Mouse (Mus musculus): ENCODE measurements around the gene Gpr107. TPM values are rescaled to one million over a fixed set of nuclear protein-coding genes. Genes with fewer than 3 reads are reported as not detected.

Gene Gpr107
- polyA plus RNA-seq, 1 experiment: 35.2 TPM

- Histone ChIP-seq H3K4me3 (no peak overlapping the region), H3ac (ENCODE audit: control insufficient read depth, insufficient read length) (no peak overlapping the region), H3K79me2 (ENCODE audit: control insufficient read depth, insufficient read depth) (peaks cover 98% of the 10 kb centered on the region), H3K36me3 (ENCODE audit: control insufficient read depth, insufficient read depth) (no peaks in the 10 kb centered on the region), H3K4me2 (ENCODE audit: low read depth) (no peak overlapping the region), H3K27me3 (ENCODE audit: control insufficient read depth, insufficient read depth, insufficient read length) (no peaks in the 10 kb centered on the region)
- no peak for TF ChIP-seq TCF3 (IDR thresholded peaks at IDR 0.05; ENCODE audit: insufficient read length, low read depth)
- TF ChIP-seq MAX (IDR thresholded peaks at IDR 0.05; ENCODE audit: low read depth): no peak
- no peak for TF ChIP-seq E2F4 (IDR thresholded peaks at IDR 0.05; ENCODE audit: insufficient read depth)
- TF ChIP-seq USF1 (IDR thresholded peaks at IDR 0.05; ENCODE audit: low read depth): no peak
- TF ChIP-seq POLR2A (IDR thresholded peaks at IDR 0.05; ENCODE audit: insufficient read length, low read depth): no peak
- no peak for TF ChIP-seq MYOG (IDR thresholded peaks at IDR 0.05; ENCODE audit: control insufficient read depth in 1 of 3, insufficient read depth in 1 of 3, insufficient read length in 2 of 3, low read depth in 2 of 3)
- no peak for TF ChIP-seq TCF12 (IDR thresholded peaks at IDR 0.05; ENCODE audit: insufficient read depth, poor library complexity, severe bottlenecking)
- TF ChIP-seq SRF (IDR thresholded peaks at IDR 0.05; ENCODE audit: control insufficient read depth, insufficient read length, low read depth): no peak
- TF ChIP-seq POLR2AphosphoS2 (IDR thresholded peaks at IDR 0.05; ENCODE audit: insufficient read length, low read depth): no peak
- TF ChIP-seq CEBPB (IDR thresholded peaks at IDR 0.05; ENCODE audit: insufficient read depth, poor library complexity, severe bottlenecking): no peak
- TF ChIP-seq MYOD1 (IDR thresholded peaks at IDR 0.05; ENCODE audit: control insufficient read depth in 1 of 3, insufficient read length in 2 of 3, low read depth in 2 of 3): no peak
- TF ChIP-seq REST (IDR thresholded peaks at IDR 0.05; ENCODE audit: insufficient read depth, insufficient read length): no peak
Measured at GRCm38 (mm10) chr2:31160147-31160920, 8.2 kb downstream of the Gpr107 start.

GRCm38 (mm10) chr2:31161620-31162019, 9.5 kb downstream of the Gpr107 start:
- Histone ChIP-seq H3ac (ENCODE audit: control insufficient read depth, insufficient read length) (no peak overlapping the region), H3K79me2 (ENCODE audit: control insufficient read depth, insufficient read depth) (peaks cover 96% of the 10 kb centered on the region), H3K27me3 (ENCODE audit: control insufficient read depth, insufficient read depth, insufficient read length) (no peaks in the 10 kb centered on the region), H3K4me3 (no peak overlapping the region), H3K36me3 (ENCODE audit: control insufficient read depth, insufficient read depth) (no peaks in the 10 kb centered on the region), H3K4me2 (ENCODE audit: low read depth) (no peak overlapping the region)
- TF ChIP-seq MAX (IDR thresholded peaks at IDR 0.05; ENCODE audit: low read depth): no peak
- no peak for TF ChIP-seq USF1 (IDR thresholded peaks at IDR 0.05; ENCODE audit: low read depth)
- no peak for TF ChIP-seq TCF12 (IDR thresholded peaks at IDR 0.05; ENCODE audit: insufficient read depth, poor library complexity, severe bottlenecking)
- no peak for TF ChIP-seq E2F4 (IDR thresholded peaks at IDR 0.05; ENCODE audit: insufficient read depth)
- no peak for TF ChIP-seq MYOG (IDR thresholded peaks at IDR 0.05; ENCODE audit: control insufficient read depth in 1 of 3, insufficient read depth in 1 of 3, insufficient read length in 2 of 3, low read depth in 2 of 3)
- TF ChIP-seq CEBPB (IDR thresholded peaks at IDR 0.05; ENCODE audit: insufficient read depth, poor library complexity, severe bottlenecking): no peak
- no peak for TF ChIP-seq POLR2A (IDR thresholded peaks at IDR 0.05; ENCODE audit: insufficient read length, low read depth)
- no peak for TF ChIP-seq TCF3 (IDR thresholded peaks at IDR 0.05; ENCODE audit: insufficient read length, low read depth)
- no peak for TF ChIP-seq SRF (IDR thresholded peaks at IDR 0.05; ENCODE audit: control insufficient read depth, insufficient read length, low read depth)
- no peak for TF ChIP-seq REST (IDR thresholded peaks at IDR 0.05; ENCODE audit: insufficient read depth, insufficient read length)
- no peak for TF ChIP-seq POLR2AphosphoS2 (IDR thresholded peaks at IDR 0.05; ENCODE audit: insufficient read length, low read depth)
- no peak for TF ChIP-seq MYOD1 (IDR thresholded peaks at IDR 0.05; ENCODE audit: control insufficient read depth in 1 of 3, insufficient read length in 2 of 3, low read depth in 2 of 3)

GRCm38 (mm10) chr2:31163361-31164118, 11.4 kb downstream of the Gpr107 start:
- Histone ChIP-seq H3K4me3 (no peak overlapping the region), H3ac (ENCODE audit: control insufficient read depth, insufficient read length) (no peak overlapping the region), H3K4me2 (ENCODE audit: low read depth) (no peak overlapping the region), H3K27me3 (ENCODE audit: control insufficient read depth, insufficient read depth, insufficient read length) (no peaks in the 10 kb centered on the region), H3K79me2 (ENCODE audit: control insufficient read depth, insufficient read depth) (peaks cover 82% of the 10 kb centered on the region), H3K36me3 (ENCODE audit: control insufficient read depth, insufficient read depth) (peaks cover 2% of the 10 kb centered on the region)
- TF ChIP-seq REST (IDR thresholded peaks at IDR 0.05; ENCODE audit: insufficient read depth, insufficient read length): no peak
- TF ChIP-seq POLR2AphosphoS2 (IDR thresholded peaks at IDR 0.05; ENCODE audit: insufficient read length, low read depth): no peak
- TF ChIP-seq E2F4 (IDR thresholded peaks at IDR 0.05; ENCODE audit: insufficient read depth): no peak
- no peak for TF ChIP-seq TCF12 (IDR thresholded peaks at IDR 0.05; ENCODE audit: insufficient read depth, poor library complexity, severe bottlenecking)
- no peak for TF ChIP-seq SRF (IDR thresholded peaks at IDR 0.05; ENCODE audit: control insufficient read depth, insufficient read length, low read depth)
- no peak for TF ChIP-seq MYOD1 (IDR thresholded peaks at IDR 0.05; ENCODE audit: control insufficient read depth in 1 of 3, insufficient read length in 2 of 3, low read depth in 2 of 3)
- TF ChIP-seq CEBPB (IDR thresholded peaks at IDR 0.05; ENCODE audit: insufficient read depth, poor library complexity, severe bottlenecking): no peak
- TF ChIP-seq TCF3 (IDR thresholded peaks at IDR 0.05; ENCODE audit: insufficient read length, low read depth): no peak

- Histone ChIP-seq H3K4me2 (ENCODE audit: low read depth) (no peak overlapping the region), H3K27me3 (ENCODE audit: control insufficient read depth, insufficient read depth, insufficient read length) (no peaks in the 10 kb centered on the region), H3K36me3 (ENCODE audit: control insufficient read depth, insufficient read depth) (peaks cover 14% of the 10 kb centered on the region), H3K4me3 (no peak overlapping the region), H3K79me2 (ENCODE audit: control insufficient read depth, insufficient read depth) (peaks cover 68% of the 10 kb centered on the region), H3ac (ENCODE audit: control insufficient read depth, insufficient read length) (no peak overlapping the region)
- no peak for TF ChIP-seq CEBPB (IDR thresholded peaks at IDR 0.05; ENCODE audit: insufficient read depth, poor library complexity, severe bottlenecking)
- TF ChIP-seq POLR2A (IDR thresholded peaks at IDR 0.05; ENCODE audit: insufficient read length, low read depth): no peak
- no peak for TF ChIP-seq REST (IDR thresholded peaks at IDR 0.05; ENCODE audit: insufficient read depth, insufficient read length)
- TF ChIP-seq MYOG (IDR thresholded peaks at IDR 0.05; ENCODE audit: control insufficient read depth in 1 of 3, insufficient read depth in 1 of 3, insufficient read length in 2 of 3, low read depth in 2 of 3): no peak
- no peak for TF ChIP-seq MYOD1 (IDR thresholded peaks at IDR 0.05; ENCODE audit: control insufficient read depth in 1 of 3, insufficient read length in 2 of 3, low read depth in 2 of 3)
- no peak for TF ChIP-seq MAX (IDR thresholded peaks at IDR 0.05; ENCODE audit: low read depth)
- no peak for TF ChIP-seq TCF3 (IDR thresholded peaks at IDR 0.05; ENCODE audit: insufficient read length, low read depth)
- TF ChIP-seq POLR2AphosphoS2 (IDR thresholded peaks at IDR 0.05; ENCODE audit: insufficient read length, low read depth): no peak
- TF ChIP-seq TCF12 (IDR thresholded peaks at IDR 0.05; ENCODE audit: insufficient read depth, poor library complexity, severe bottlenecking): no peak
- TF ChIP-seq E2F4 (IDR thresholded peaks at IDR 0.05; ENCODE audit: insufficient read depth): no peak
- no peak for TF ChIP-seq USF1 (IDR thresholded peaks at IDR 0.05; ENCODE audit: low read depth)
- no peak for TF ChIP-seq SRF (IDR thresholded peaks at IDR 0.05; ENCODE audit: control insufficient read depth, insufficient read length, low read depth)
Measured at GRCm38 (mm10) chr2:31164841-31165455, 12.8 kb downstream of the Gpr107 start.

Measured in myocyte (in vitro differentiated cells).